Mouse (Mus musculus): ENCODE measurements around the gene Nbea.

The Nbea gene

DNA sequence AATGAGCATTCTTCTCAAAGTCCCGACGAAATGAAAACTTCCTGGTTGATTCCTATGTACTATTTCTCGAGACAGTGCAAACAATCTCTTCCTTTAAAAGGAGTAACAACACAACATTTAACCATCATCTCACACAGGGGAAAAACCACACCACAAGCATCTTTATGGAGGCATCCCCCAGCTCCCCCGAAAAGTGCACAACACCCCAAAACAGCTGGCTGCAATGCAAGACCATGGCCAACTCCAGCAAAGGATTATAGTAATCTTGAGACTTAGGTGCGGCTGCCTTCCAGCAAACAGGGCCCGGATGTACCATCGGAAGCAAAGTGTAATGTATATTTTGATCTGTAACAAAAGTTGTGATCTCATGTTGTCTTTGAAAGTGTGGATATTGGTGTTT, 399.4 kb downstream of the Nbea start:
- DNase-seq (ENCODE audit: low spot score in 2 of 2) = no peak

GRCm38 (mm10) chr3:55783171-55784081, 400.1 kb downstream of the Nbea start:
- no peak for DNase-seq (ENCODE audit: low spot score in 2 of 2)

DNA sequence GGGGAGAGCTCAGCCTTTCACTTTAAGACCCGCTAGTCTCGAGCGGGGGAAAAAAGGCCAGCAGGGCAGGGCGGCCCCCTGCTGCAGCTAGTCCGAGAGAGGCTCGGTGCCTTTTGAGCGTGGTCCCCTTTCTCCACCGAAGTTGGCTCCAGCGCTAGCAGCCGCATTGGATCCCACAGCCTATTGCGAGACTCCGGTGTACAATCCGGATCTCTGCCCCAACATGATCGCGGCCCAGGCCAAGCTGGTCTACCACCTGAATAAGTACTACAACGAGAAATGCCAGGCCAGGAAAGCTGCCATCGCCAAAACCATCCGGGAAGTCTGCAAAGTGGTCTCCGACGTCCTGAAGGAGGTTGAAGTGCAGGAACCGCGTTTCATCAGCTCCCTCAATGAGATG, 400.7 kb downstream of the Nbea start:
- no peak for DNase-seq (ENCODE audit: low spot score in 2 of 2)

- DNase-seq (ENCODE audit: low spot score in 2 of 2) = no peak
These were observed 401.3 kb downstream of the Nbea start, which contains the start of gene Mab21l1 for GRCm38 (mm10) chr3:55782056-55782687. Mab21l1 (plus strand) TSS chr3:55782510.

DNA sequence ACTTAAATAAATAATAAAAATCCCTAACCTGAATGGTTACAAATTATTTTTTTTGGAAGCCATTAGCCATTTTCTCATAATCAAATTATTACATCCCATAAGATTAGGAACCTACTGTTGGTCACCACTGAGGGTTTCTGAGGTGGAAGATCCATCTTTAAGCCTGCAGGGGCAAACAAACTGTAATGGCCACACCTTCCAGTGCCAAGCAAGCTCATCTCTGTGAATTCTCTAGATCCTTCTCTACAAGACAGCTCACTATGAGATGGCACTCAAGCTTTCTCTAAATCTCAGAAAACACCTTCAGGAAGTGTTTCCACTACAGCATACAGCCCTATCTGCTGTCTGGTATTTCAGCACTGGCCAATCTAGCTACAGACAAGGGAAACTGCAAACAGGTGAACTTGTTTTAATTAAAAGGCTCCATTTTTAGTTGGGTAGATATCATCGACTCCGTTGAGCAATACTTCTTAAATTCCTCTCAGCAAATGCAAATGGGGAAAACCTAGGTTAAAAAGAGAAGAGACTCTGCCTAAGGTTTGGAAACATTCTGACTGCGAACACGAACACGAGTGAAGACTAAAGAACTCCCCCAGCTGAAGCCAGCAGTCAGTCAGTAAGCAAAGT, 402.0 kb downstream of the Nbea start:
- no peak for DNase-seq (ENCODE audit: low spot score in 2 of 2)

DNA sequence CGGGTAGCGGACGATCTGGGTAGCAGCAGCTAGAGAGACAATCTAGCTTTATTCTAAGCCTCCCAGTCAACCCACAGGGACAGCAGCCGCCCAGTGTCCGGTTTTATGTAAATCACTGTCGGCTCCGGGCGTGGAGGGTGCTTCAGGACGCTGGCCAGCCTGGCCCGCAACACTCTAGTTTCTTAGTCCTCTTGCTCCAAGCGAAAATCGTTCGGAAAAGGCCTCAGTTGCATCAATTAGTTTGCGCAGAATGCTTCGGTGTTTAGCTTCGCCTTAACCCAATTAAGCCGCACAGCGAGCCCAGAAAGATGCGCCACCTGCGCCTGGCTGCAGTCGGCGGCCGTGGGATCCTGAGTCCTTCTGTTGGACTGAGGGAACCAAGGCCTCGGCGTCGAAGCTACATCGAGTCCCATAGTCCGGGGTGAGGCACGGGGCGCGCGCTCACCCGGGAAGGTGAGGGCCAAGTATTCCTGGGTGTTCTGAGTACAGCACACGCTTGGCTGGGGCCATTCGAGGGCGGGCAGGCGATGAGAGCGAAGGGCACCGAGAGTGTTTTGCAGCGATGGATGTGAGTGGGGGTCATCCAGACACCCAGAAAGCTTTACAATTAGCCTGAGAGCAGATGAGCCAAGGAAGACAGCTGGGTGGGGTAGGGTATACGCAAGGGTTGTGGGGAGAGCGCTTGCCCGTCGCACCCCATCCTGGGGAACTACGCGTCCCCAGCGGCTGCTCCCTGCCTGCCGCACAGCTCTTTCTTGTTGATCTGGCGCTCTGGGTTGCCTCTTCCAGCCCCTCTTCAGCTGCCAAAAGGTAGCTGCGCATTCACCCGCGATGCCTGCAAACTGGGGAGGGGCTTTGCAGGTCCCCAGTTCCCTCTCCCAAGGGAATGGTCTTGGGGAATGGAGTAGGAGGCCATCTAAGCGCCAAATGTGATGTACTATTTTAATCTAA, 403.1 kb downstream of the Nbea start:
- DNase-seq (ENCODE audit: low spot score in 2 of 2) = peak in 1 of 2 experiments; percentile 26

DNA sequence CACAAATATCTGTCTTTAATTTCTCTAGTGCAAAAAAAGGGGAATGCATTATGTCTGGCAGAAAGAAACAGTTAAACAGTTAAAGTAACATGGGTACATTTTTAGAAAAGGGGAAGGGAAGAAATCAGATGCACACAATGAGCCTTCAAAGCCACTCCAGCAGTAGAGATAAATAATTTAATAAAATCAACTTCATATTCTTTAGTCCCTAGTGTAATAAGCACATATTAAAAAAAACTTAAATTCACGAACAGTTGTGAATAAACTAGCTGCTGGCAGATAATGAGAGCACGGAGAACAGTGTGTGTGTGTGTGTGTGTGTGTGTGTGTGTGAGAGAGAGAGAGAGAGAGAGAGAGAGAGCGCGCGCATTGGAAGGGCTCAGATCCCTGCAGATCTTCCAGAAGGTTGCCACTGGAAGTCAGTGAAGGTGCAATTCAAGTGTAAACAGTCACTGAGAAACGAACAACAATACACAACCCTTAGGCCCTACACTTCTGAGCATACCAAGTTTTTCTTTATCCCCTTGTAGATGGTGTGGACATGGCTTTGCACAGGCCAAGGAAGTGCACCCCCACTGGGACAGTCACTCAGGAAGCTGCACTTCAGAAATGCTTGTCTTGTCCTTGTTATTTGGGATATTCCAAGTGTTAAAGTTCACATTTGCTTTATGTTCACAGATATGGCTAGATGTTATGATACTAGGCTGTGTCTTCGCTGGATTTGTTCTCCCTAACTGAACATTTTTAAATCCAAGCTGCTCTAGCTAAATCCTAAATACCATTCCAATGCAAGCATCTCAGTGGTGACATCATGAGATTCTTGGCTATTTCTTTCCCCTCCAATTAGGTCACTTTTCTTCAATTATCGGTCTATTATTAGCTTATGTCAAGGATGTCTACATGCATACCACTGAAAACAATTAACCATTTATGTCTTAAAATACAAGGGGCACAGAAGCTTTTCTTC, 404.5 kb downstream of the Nbea start:
- no peak for DNase-seq (ENCODE audit: low spot score in 2 of 2)

DNA sequence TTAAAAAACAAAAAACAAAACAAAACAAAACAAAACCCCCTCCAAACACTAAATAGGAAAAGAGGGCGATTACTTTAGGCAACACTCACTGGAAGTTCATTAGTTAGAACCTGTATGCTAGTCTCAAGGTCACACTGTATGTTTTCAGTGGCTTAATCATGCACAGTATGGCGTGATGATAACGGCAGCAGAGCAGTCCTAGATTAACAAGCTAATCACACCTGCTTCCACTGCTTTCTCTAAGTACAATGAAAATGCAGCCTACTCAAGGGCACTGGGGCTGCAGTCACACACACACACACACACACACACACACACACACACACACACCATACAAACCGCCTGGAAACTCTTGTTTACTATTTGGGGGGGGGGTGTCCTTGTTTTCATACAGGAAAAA, 406.0 kb downstream of the Nbea start:
- no peak for DNase-seq (ENCODE audit: low spot score in 2 of 2)

DNA sequence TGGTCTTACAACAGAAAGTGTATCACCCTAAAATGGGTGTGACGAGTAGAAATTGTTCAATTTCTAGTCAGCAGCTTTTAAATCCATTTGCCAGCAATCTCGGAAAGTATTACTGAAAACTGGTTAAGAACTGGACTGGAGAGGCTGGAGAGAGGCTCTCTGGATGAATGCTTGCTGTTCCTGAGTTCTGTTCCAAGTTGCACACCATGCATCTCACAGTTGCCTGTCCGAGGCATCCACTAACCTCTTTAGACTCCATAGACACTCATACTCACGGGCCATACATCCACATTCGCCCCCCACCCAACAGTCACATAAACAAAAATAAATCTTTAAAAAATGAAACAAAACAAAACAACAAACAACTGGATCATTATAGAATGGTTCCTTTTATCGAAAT, 407.7 kb downstream of the Nbea start:
- no peak for DNase-seq (ENCODE audit: low spot score in 2 of 2)

- no peak for DNase-seq (ENCODE audit: low spot score in 2 of 2)
These were observed 408.3 kb downstream of the Nbea start for GRCm38 (mm10) chr3:55775245-55775644.

- DNase-seq (ENCODE audit: low spot score in 2 of 2) = no peak
These were observed 409.3 kb downstream of the Nbea start for GRCm38 (mm10) chr3:55774203-55774602.

DNA sequence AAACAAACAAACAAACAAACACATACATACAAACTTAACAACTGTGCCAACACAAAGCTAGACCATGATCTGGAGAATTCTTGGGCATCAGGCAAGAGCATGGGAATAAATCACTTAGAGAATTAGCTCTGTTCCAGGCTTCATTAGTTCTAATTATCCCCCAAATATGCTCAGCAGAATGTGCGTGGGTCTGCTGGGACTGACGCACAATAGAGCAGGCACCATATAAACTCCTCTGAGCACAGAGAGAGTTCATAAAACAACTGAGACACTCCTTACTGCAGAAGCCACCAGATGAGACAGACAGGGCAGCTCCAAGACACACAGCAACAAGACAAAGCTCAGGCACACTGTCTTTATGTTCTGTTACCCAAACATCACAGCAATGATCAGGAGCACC, 414.2 kb downstream of the Nbea start:
- DNase-seq (ENCODE audit: low spot score in 2 of 2) = no peak

DNA sequence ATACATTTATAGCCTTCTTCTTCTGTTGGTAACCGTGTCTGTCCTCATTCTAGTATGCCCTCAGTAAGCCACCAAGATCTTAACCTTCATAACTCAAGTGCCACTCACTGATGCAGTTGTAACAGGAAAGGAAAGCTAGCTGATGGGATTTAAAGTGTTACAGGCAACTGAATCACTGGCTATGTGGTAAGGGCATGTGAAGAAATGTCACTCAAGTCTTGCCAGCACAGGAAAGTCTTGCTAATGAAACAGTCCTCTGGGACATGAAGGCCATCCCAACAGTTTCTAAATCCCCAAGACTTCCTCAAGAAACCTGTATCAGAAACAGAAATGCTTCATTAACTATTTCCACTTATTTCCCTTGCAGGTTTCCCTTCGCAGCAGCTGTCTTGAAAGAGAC, 414.8 kb downstream of the Nbea start:
- no peak for DNase-seq (ENCODE audit: low spot score in 2 of 2)

GRCm38 (mm10) chr3:55763591-55763990, 419.9 kb downstream of the Nbea start:
- DNase-seq (ENCODE audit: low spot score in 2 of 2) = no peak

GRCm38 (mm10) chr3:55758297-55758696, 425.2 kb downstream of the Nbea start:
- no peak for DNase-seq (ENCODE audit: low spot score in 2 of 2)

DNA sequence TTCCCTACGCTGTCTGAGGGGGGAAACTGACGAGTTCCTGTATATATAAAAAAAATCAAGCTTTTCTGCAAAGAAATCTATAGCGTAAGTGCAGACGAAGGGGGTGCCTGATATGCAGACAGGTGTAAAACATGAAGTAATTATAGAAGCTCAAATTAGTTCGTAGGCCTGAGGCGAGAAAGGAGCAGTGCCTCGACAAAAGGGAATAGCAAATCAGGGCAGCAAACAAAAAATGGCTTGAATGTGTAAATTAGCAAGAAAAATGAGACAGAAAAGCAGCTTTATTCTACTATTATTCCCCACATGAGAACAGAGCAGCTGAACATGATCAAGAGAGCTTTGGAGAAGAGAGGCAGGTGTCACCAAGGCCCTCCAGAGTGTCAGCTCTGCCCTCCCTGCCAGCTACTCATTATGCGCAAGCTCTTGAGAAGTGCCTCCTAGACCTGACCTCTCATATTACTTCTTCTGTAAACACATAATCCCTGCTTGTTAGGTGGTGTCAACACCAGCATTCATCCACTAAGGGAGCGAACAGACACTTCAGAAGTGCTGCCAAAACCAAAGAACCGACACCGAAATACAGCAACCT, 426.8 kb downstream of the Nbea start:
- DNase-seq (ENCODE audit: low spot score in 2 of 2) = no peak

DNA sequence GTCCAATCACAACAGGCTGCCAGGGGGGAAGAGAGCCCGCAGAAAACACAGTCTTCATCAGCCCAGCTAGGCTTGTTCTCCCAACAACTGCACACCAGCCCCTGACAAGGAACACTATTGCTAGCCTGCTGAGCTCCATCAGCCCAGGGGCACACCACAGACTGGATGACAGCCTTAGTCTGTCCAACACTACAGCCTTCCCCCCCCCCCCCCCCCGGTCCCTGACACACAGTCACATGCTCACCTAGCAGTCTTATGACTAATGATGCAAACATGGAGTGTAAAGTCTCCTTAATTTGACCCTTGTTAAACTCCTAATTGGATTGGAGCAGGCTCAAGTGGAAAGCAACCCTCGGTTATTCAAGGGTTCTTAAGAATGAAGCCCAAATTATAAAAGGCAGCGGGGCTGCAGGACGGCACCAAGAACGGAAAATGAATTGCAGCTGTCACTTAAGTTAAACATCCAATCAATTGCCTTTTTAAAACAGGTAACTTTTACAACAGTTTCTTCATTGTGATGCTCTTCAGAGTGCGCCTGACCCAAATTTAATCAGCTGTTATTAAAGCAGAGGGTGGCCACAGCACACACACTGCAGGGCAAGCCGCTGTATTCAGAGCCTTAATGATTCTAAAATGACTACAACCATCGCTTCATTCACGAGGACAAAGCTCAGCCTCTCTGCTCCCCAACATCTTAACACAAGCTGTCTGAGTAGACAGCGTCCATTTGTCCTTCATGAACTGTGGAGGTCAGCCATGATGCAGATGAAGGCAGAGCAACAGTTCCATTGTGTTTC, 427.5 kb downstream of the Nbea start:
- no peak for DNase-seq (ENCODE audit: low spot score in 2 of 2)

DNA sequence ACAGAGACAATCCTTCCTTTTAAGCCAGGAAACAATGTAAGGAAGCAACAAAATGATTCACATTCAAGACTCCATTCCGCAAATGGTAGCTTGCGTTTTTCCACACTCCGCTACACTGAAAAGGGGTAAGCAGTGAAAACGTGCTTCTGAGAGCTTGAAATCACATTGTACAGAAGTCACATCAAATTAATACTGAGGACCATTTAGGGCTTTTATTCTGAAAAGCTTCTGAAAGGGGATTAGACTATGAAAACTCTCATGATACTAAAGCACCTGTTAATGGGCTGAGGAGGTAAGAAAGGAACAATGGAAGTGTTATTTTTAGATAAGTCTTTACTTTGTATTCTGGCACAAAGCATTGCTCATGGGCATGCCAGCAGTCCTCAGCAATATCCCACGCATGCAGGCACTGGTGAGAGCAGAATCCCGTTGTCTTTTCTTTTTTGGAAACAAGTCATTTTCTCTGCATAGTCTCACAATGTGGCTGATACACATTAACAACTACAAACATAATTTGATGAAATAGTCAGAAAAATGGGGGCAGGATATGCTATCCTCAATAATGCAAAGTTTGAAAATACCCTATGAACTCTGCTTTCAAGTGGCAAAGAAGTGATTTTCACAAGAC, 428.4 kb downstream of the Nbea start:
- DNase-seq (ENCODE audit: low spot score in 2 of 2) = no peak

DNA sequence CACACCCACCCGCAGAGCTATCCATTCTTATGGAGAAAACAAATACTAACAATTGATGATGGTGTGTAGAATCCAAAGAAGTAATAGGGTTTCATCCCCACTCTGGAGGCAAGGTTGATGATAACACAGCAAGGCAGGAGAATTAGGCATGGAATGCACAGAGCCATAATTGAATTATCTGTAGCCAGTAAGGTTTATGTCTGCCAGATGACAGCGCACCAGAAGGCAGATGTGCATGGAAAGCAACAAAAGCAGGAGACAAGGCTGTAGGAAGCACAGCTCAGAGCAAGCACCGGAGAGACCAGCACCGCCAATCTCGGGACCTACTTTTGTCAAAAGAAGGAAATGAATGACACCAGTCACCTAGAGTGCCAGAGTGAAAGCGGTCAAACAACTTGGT, 429.6 kb downstream of the Nbea start:
- no peak for DNase-seq (ENCODE audit: low spot score in 2 of 2)

All from frontal cortex, postnatal 36 days (tissue).